Mouse (Mus musculus) activated CD4-positive, CD25-positive, alpha-beta regulatory T cell (primary cell): ENCODE data around the gene Gm10487. TPM values are rescaled to one million over a fixed set of nuclear protein-coding genes. Genes with fewer than 3 reads are reported as not detected.

Experiments used
- polyA plus RNA-seq, 2 experiments: library from polyadenylated mRNA; unstranded; fragments of 100-300 nt; shearing (Covaris generic); gene quantifications; one replicate each; pipeline ENCODE4 v1.2.1; 2017

The Gm10487 gene
- not detected for polyA plus RNA-seq

GRCm38 (mm10) chrX:30843369-30843768 lies at the start of gene Gm10487:
Gene Gm10487, minus strand, starts transcription at chrX:30843469.

